Mouse (Mus musculus) neural tube, embryonic 12.5 days (tissue): ENCODE measurements around the gene Slc43a2. TPM values are rescaled to one million over a fixed set of nuclear protein-coding genes. Genes with fewer than 3 reads are reported as not detected.

Source experiments
- ATAC-seq: fragments of 200-750 bp; cut with Nextera tagmentation; 2 replicates; pipeline ENCODE4 v1.8.0; 2017; ENCODE audit warnings: low read depth, mild to moderate bottlenecking, moderate TSS enrichment, moderate library complexity; ENCODE audit not compliant: low FRiP score
- H3K27ac ChIP-seq: fragments of 300-500 bp; sonication (generic); 2 replicates; pipeline ENCODE4 v1.5.1; 2016
- H3K27me3 ChIP-seq: fragments of 300-500 bp; sonication (generic); replicated peaks from 2 replicates; pipeline ENCODE4 v1.6.1; 2016; ENCODE audit warnings: mild to moderate bottlenecking
- H3K36me3 ChIP-seq: fragments of 300-500 bp; sonication (generic); 2 replicates; pipeline ENCODE4 v1.6.1; 2016; ENCODE audit warnings: mild to moderate bottlenecking
- H3K4me1 ChIP-seq: fragments of 300-500 bp; sonication (generic); 2 replicates; pipeline ENCODE4 v1.6.1; 2016
- H3K4me2 ChIP-seq: fragments of 300-500 bp; sonication (generic); replicated peaks from 2 replicates; pipeline ENCODE4 v1.6.1; 2016; ENCODE audit warnings: mild to moderate bottlenecking
- H3K4me3 ChIP-seq: fragments of 300-500 bp; sonication (generic); 2 replicates; pipeline ENCODE4 v1.5.1; 2016
- H3K9ac ChIP-seq: fragments of 300-500 bp; sonication (generic); 2 replicates; pipeline ENCODE4 v1.6.1; 2016; ENCODE audit warnings: mild to moderate bottlenecking
- H3K9me3 ChIP-seq: fragments of 300-500 bp; sonication (generic); 2 replicates; pipeline ENCODE4 v1.6.1; 2016; ENCODE audit warnings: mild to moderate bottlenecking
- WGBS: fragments of 180-500 bp; shearing (Covaris S2); methylation state at CpG from one replicate; pipeline ENCODE4 v1.1.7; 2016; 5-methylcytosine and 5-hydroxymethylcytosine counted together
- polyA plus RNA-seq: library from polyadenylated mRNA; unstranded; fragments of >200 nt; fragmentation: Nextera tagmentation; extraction: Ambion mirVana; gene quantifications from 2 replicates; pipeline ENCODE4 v1.2.1, GENCODE M21; 2016

The Slc43a2 gene
- polyA plus RNA-seq, 1 experiment from 2014 or later, result 14.2 TPM

- H3K4me3 ChIP-seq, result peak overlapping the region; percentile 70
- no peaks in the 10 kb centered on the region for H3K9me3 ChIP-seq
- H3K27ac ChIP-seq, result peak overlapping the region; percentile 26; the same call in 1 of the 2 replicates
- peak overlapping the region; percentile 96 for H3K9ac ChIP-seq
- no peaks in the 10 kb centered on the region for H3K27me3 ChIP-seq
- ATAC-seq, result peak; percentile 25; the same call in 1 of the 2 replicates
- no peaks in the 10 kb centered on the region for H3K36me3 ChIP-seq
- H3K4me2 ChIP-seq, result peak overlapping the region; percentile 98
- H3K4me1 ChIP-seq, result peaks cover 34% of the 10 kb centered on the region
- 16% methylated on average over 37 of the region's 38 CpGs for WGBS
Observed at GRCm38 (mm10) chr11:75532340-75533277, 1.1 kb downstream of the Slc43a2 start.

GRCm38 (mm10) chr11:75533314-75534015 lies 2.0 kb downstream of the Slc43a2 start:
- Histone ChIP-seq H3K27ac (no peak overlapping the region), H3K36me3 (no peaks in the 10 kb centered on the region), H3K4me2 (peak overlapping the region; percentile 98), H3K9ac (peak overlapping the region; percentile 47), H3K9me3 (no peaks in the 10 kb centered on the region), H3K4me3 (peak overlapping the region; percentile 9; the same call in 1 of the 2 replicates), H3K4me1 (peaks cover 42% of the 10 kb centered on the region), H3K27me3 (no peaks in the 10 kb centered on the region)
- no peak for ATAC-seq
- WGBS, result 81% methylated on average over 6 of the region's 6 CpGs

GRCm38 (mm10) chr11:75534286-75535033 lies 3.0 kb downstream of the Slc43a2 start:
- Histone ChIP-seq H3K4me2 (peak overlapping the region; percentile 36), H3K9me3 (no peaks in the 10 kb centered on the region), H3K4me1 (peaks cover 43% of the 10 kb centered on the region), H3K9ac (no peak overlapping the region), H3K27ac (no peak overlapping the region), H3K36me3 (no peaks in the 10 kb centered on the region), H3K4me3 (no peak overlapping the region), H3K27me3 (no peaks in the 10 kb centered on the region)
- ATAC-seq, result no peak
- 58% methylated on average over 4 of the region's 4 CpGs for WGBS

GRCm38 (mm10) chr11:75535106-75535795 lies 3.8 kb downstream of the Slc43a2 start:
- peak overlapping the region; percentile 36 for H3K4me2 ChIP-seq
- H3K9me3 ChIP-seq, result no peaks in the 10 kb centered on the region
- 45% methylated on average over 13 of the region's 13 CpGs for WGBS
- no peak overlapping the region for H3K27ac ChIP-seq
- ATAC-seq, result no peak
- no peak overlapping the region for H3K4me3 ChIP-seq
- H3K27me3 ChIP-seq, result no peaks in the 10 kb centered on the region
- no peaks in the 10 kb centered on the region for H3K36me3 ChIP-seq
- H3K9ac ChIP-seq, result no peak overlapping the region
- peaks cover 45% of the 10 kb centered on the region for H3K4me1 ChIP-seq

GRCm38 (mm10) chr11:75536255-75537024 lies 4.9 kb downstream of the Slc43a2 start:
- Histone ChIP-seq H3K27me3 (no peaks in the 10 kb centered on the region), H3K4me1 (peaks cover 45% of the 10 kb centered on the region), H3K4me3 (no peak overlapping the region), H3K4me2 (no peak overlapping the region), H3K27ac (no peak overlapping the region), H3K36me3 (0 out of 2 replicates have a peak, but pooled peaks cover 5% of the 10 kb centered on the region), H3K9me3 (no peaks in the 10 kb centered on the region), H3K9ac (no peak overlapping the region)
- ATAC-seq, result no peak
- 89% methylated on average over 12 of the region's 12 CpGs for WGBS

GRCm38 (mm10) chr11:75537025-75537414 lies 5.5 kb downstream of the Slc43a2 start:
- Histone ChIP-seq H3K4me1 (peaks cover 45% of the 10 kb centered on the region), H3K27me3 (no peaks in the 10 kb centered on the region), H3K4me2 (no peak overlapping the region), H3K36me3 (0 out of 2 replicates have a peak, but pooled peaks cover 5% of the 10 kb centered on the region), H3K9me3 (no peaks in the 10 kb centered on the region), H3K4me3 (no peak overlapping the region), H3K27ac (no peak overlapping the region), H3K9ac (no peak overlapping the region)
- 89% methylated on average over 8 of the region's 8 CpGs for WGBS
- ATAC-seq, result no peak

GRCm38 (mm10) chr11:75537491-75538183 lies 6.1 kb downstream of the Slc43a2 start:
- H3K9me3 ChIP-seq, result no peaks in the 10 kb centered on the region
- H3K4me2 ChIP-seq, result no peak overlapping the region; the same call in 1 of the 2 replicates
- 0 out of 2 replicates have a peak, but pooled peaks cover 5% of the 10 kb centered on the region for H3K36me3 ChIP-seq
- H3K27ac ChIP-seq, result no peak overlapping the region
- 49% methylated on average over 11 of the region's 11 CpGs for WGBS
- H3K4me1 ChIP-seq, result peaks cover 39% of the 10 kb centered on the region
- no peak overlapping the region for H3K4me3 ChIP-seq
- 0 out of 2 replicates have a peak overlapping the region, but pooled peaks have one; percentile 14 for H3K9ac ChIP-seq
- no peaks in the 10 kb centered on the region for H3K27me3 ChIP-seq
- ATAC-seq, result 0 out of 2 replicates have a peak, but pooled peaks have one; percentile 15

- Histone ChIP-seq H3K36me3 (peaks cover 5% of the 10 kb centered on the region; the same call in 1 of the 2 replicates), H3K27ac (no peak overlapping the region), H3K9ac (0 out of 2 replicates have a peak overlapping the region, but pooled peaks have one; percentile 14), H3K4me2 (no peak overlapping the region; the same call in 1 of the 2 replicates), H3K27me3 (no peaks in the 10 kb centered on the region), H3K9me3 (no peaks in the 10 kb centered on the region), H3K4me3 (no peak overlapping the region), H3K4me1 (peaks cover 33% of the 10 kb centered on the region)
- 70% methylated on average over 9 of the region's 9 CpGs for WGBS
- ATAC-seq, result no peak
Observed at GRCm38 (mm10) chr11:75538184-75538969, 6.9 kb downstream of the Slc43a2 start.

- H3K4me3 ChIP-seq, result no peak overlapping the region
- no peak for ATAC-seq
- H3K9ac ChIP-seq, result no peak overlapping the region
- H3K4me1 ChIP-seq, result peaks cover 31% of the 10 kb centered on the region
- peaks cover 5% of the 10 kb centered on the region; the same call in 1 of the 2 replicates for H3K36me3 ChIP-seq
- no peaks in the 10 kb centered on the region for H3K9me3 ChIP-seq
- H3K4me2 ChIP-seq, result no peak overlapping the region
- WGBS, result 91% methylated on average over 13 of the region's 13 CpGs
- H3K27ac ChIP-seq, result no peak overlapping the region
- no peaks in the 10 kb centered on the region for H3K27me3 ChIP-seq
Observed at GRCm38 (mm10) chr11:75538970-75539299, 7.4 kb downstream of the Slc43a2 start.

GRCm38 (mm10) chr11:75540209-75540608 lies 8.7 kb downstream of the Slc43a2 start:
- Histone ChIP-seq H3K36me3 (peaks cover 12% of the 10 kb centered on the region; the same call in 1 of the 2 replicates), H3K27ac (no peak overlapping the region), H3K27me3 (no peaks in the 10 kb centered on the region), H3K9ac (no peak overlapping the region), H3K9me3 (no peaks in the 10 kb centered on the region), H3K4me2 (no peak overlapping the region), H3K4me3 (no peak overlapping the region), H3K4me1 (peaks cover 21% of the 10 kb centered on the region)
- WGBS, result 94% methylated on average over 8 of the region's 8 CpGs
- ATAC-seq, result no peak
